Mouse (Mus musculus): ENCODE data around the gene Slc9a9.

DNA sequence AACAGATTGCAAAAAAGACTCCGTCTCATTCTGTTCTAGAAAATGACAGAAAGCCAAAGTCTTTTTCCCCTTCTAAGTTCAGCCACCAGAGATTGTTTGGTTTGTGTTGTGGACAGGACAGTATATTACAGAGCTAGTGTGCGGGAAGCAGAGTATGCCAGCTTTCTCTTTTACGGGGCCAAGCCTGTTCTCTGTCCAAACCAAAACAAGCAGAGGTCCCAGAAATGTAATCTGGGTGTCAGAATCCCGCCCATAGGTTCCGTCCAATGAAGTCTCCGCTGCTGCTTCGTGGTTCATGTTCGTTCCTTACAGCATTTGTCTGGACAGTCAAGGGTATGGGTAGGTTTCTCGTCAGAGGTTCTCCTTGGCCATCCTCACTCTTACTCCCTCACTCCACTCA is 242.4 kb downstream of the Slc9a9 start:
- TF ChIP-seq POLR2A (IDR thresholded peaks at IDR 0.05; ENCODE audit: borderline replicate concordance, insufficient read depth, low read length) (no peak), CTCF (IDR thresholded peaks at IDR 0.05; ENCODE audit: borderline replicate concordance, insufficient read depth, low read depth, low read length) (no peak)

Data from cerebellum, adult 2 months (tissue).